Mouse (Mus musculus): ENCODE data around the gene Smim13. TPM values are rescaled to one million over a fixed set of nuclear protein-coding genes. Genes with fewer than 3 reads are reported as not detected.

Smim13 gene
- polyA plus RNA-seq, 1 experiment, result 76.2 TPM

DNA sequence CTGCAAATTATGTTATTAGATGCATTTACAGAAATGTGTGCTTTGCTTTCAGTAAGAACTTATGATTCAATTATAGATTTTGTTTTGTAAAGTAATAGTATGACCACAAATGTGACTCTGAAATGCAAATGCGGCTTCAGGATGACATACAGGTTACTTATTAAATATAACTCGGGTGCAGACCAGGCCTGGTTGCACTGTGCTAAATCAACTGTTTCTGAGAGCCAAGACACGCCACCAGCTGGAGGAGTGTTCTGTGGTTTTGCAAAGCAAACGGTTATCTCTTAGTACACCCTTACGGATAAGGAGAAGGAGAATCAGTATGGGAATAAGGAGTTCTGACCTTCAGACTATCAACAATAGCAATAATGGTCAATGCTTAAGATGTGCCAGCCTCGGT lies 34.0 kb upstream of the Smim13 start:
- WGBS, result 78% methylated on average over 6 of the region's 6 CpGs
- no peak for TF ChIP-seq CTCF (IDR thresholded peaks at IDR 0.05; ENCODE audit: borderline replicate concordance, insufficient read depth, low read depth, low read length)
- TF ChIP-seq POLR2A (IDR thresholded peaks at IDR 0.05; ENCODE audit: borderline replicate concordance, insufficient read depth, low read length), result no peak

DNA sequence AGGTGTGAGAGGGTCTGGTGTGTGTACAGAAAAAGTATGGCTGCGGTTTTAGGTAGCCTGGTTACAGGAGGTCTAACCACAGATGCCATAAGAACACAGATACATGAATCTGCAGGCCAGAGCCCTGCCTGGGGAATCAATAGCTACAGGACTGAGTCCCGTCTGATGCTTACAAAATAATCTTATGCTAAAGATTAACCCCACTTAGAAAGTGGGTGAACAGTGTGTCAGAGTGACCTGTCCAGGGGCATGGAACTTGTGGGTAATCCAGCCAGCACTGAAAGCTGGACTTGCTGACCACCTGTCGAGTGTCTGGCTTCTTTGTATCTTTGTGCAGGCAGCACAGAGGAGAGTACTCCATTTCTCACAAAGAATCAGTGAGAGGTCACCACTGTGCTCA lies 33.4 kb upstream of the Smim13 start:
- no peak for TF ChIP-seq POLR2A (IDR thresholded peaks at IDR 0.05; ENCODE audit: borderline replicate concordance, insufficient read depth, low read length)
- no peak for TF ChIP-seq CTCF (IDR thresholded peaks at IDR 0.05; ENCODE audit: borderline replicate concordance, insufficient read depth, low read depth, low read length)
- no peak for DNase-seq
- Histone ChIP-seq H3K4me3 (replicated peaks; ENCODE audit: insufficient read depth, low read depth, low read length) (no peak overlapping the region), H3K4me1 (ENCODE audit: control insufficient read depth, insufficient read depth, low read length) (no peaks in the 10 kb centered on the region), H3K27me3 (ENCODE audit: control insufficient read depth, insufficient read depth, low read length) (no peaks in the 10 kb centered on the region), H3K27ac (ENCODE audit: insufficient read depth, low read length) (no peak overlapping the region)
- 76% methylated on average over 3 of the region's 3 CpGs for WGBS

More for the DNA sequence above, 34.0 kb upstream of the Smim13 start:
- Histone ChIP-seq H3K4me1 (ENCODE audit: control insufficient read depth, insufficient read depth, low read length) (no peaks in the 10 kb centered on the region), H3K27me3 (ENCODE audit: control insufficient read depth, insufficient read depth, low read length) (no peaks in the 10 kb centered on the region), H3K27ac (ENCODE audit: insufficient read depth, low read length) (no peak overlapping the region), H3K4me3 (replicated peaks; ENCODE audit: insufficient read depth, low read depth, low read length) (no peak overlapping the region)
- DNase-seq, result no peak

DNA sequence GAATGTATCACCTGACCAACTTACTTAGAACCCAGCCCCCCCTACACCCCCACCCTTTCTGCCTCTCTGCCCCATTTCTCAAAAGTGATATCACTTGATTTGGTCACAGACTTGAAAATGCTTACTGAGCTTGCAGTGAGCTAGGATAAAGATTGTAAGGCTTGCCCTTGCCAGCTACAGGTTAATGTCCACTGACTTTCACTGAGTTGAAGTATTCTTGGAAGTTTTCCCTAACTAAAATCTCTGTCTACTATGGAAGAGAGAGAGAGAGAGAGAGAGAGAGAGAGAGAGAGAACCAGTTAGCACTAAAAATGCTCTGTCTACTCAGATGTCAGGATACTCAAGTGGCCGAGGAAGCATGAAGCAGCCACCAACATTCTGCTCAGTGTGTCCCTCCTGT lies 30.6 kb upstream of the Smim13 start:
- H3K4me1 ChIP-seq (ENCODE audit: control insufficient read depth, insufficient read depth, low read length), result no peaks in the 10 kb centered on the region
- WGBS, result 30% methylated on average over 1 of the region's 1 CpGs
- no peaks in the 10 kb centered on the region for H3K27me3 ChIP-seq (ENCODE audit: control insufficient read depth, insufficient read depth, low read length)
- no peak for DNase-seq
- H3K27ac ChIP-seq (ENCODE audit: insufficient read depth, low read length), result no peak overlapping the region
- TF ChIP-seq POLR2A (IDR thresholded peaks at IDR 0.05; ENCODE audit: borderline replicate concordance, insufficient read depth, low read length) (no peak), CTCF (IDR thresholded peaks at IDR 0.05; ENCODE audit: borderline replicate concordance, insufficient read depth, low read depth, low read length) (no peak)
- H3K4me3 ChIP-seq (replicated peaks; ENCODE audit: insufficient read depth, low read depth, low read length), result no peak overlapping the region

DNA sequence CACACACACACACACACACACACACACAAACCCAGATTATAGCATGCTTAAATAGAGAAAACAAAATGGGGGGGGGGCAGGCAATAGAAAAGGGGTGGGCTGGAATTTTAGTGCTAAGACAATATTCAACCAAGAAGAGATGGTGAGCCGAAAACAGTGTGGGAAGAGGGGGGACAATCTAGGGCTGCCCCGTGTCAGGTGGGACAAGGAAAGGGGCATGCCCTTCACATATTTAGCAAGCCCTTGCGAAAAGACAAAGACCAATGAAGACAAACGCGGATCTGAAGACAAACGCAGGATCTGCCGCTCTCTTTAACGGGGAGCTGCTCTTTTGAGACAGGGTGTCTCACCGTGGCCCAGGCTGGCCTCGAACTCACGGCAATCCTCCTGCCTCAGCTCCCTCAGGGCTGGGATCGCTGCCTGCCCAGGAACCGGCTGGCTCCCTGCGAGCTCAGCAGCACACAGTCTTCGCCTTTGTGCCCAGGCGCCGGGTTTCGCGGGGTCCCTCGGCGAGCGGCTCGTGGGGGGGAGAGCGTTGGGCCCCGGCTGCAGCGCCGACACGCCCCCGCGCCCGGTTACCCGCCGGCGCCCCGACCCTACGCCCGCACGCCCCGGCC lies 29.8 kb upstream of the Smim13 start:
- no peak for TF ChIP-seq CTCF (IDR thresholded peaks at IDR 0.05; ENCODE audit: borderline replicate concordance, insufficient read depth, low read depth, low read length)
- no peak for TF ChIP-seq POLR2A (IDR thresholded peaks at IDR 0.05; ENCODE audit: borderline replicate concordance, insufficient read depth, low read length)
- DNase-seq, result peak; percentile 15 to 35
- Histone ChIP-seq H3K4me3 (replicated peaks; ENCODE audit: insufficient read depth, low read depth, low read length) (peak overlapping the region; percentile 44), H3K27me3 (ENCODE audit: control insufficient read depth, insufficient read depth, low read length) (no peaks in the 10 kb centered on the region), H3K4me1 (ENCODE audit: control insufficient read depth, insufficient read depth, low read length) (no peaks in the 10 kb centered on the region), H3K27ac (ENCODE audit: insufficient read depth, low read length) (no peak overlapping the region)
- WGBS, result 2% methylated on average over 39 of the region's 39 CpGs

DNA sequence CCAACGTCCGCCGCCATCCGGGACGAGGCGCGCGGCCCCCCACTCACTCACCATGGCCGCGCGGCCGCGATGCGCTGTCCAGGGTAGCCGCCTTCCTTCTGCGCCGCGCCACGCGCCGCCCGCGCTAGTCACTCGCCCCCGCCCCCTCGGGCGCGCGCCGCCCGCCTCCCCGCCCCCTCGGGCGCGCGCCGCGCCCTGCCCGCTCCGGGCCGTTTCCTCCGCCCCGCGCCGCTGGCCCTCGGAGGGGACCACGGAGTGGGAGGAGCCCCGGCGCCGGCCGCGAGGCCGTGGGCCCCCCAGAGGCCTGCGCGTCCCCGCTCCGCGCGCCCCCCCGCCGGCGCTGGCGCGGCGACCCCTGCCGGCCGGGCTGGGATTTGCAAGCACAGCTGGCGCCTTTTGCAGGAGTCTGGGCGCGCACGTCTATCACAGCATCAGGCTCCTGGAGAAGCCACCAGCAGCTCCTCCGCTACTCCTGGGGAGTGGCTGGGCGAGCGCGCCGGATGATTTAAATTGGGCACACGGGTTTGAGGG lies 29.3 kb upstream of the Smim13 start, which contains the start of gene Elovl2:
Gene Elovl2 (minus strand): TSS at position 102 of the 531 bp plus-strand sequence.
- Histone ChIP-seq H3K27ac (ENCODE audit: insufficient read depth, low read length) (no peak within 1 kb of the TSS), H3K27me3 (ENCODE audit: control insufficient read depth, insufficient read depth, low read length) (no peaks in the 10 kb centered on the region), H3K4me3 (replicated peaks; ENCODE audit: insufficient read depth, low read depth, low read length) (peak within 1 kb of the TSS; percentile 44), H3K4me1 (ENCODE audit: control insufficient read depth, insufficient read depth, low read length) (no peaks in the 10 kb centered on the region)
- 2% methylated on average over 59 of the region's 77 CpGs for WGBS
- peak; percentile 45 to 50 for DNase-seq
- TF ChIP-seq POLR2A (IDR thresholded peaks at IDR 0.05; ENCODE audit: borderline replicate concordance, insufficient read depth, low read length), result no peak
- TF ChIP-seq CTCF (IDR thresholded peaks at IDR 0.05; ENCODE audit: borderline replicate concordance, insufficient read depth, low read depth, low read length), result peak; percentile 25; the same call in 1 of the 2 replicates

DNA sequence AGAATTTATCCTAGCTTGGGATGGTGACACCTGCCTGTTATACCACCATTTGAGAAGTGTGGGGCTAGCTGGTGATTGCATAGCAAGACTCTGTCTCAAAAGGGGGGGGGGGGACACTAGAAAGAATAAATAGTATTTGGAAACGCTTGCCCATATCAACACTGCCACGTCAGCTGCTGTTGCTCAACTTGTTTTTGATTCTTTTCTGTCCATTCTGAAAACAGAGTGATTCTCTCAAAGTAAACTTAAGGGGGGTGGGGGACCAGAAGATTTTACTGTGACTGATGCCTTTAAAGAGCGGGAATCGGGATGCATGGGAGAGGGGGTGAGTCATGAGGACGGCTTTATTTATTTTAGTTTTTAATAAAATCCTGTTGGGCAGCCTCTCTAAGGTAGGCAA lies 23.1 kb upstream of the Smim13 start:
- no peaks in the 10 kb centered on the region for H3K27me3 ChIP-seq (ENCODE audit: control insufficient read depth, insufficient read depth, low read length)
- 84% methylated on average over 5 of the region's 5 CpGs for WGBS

DNA sequence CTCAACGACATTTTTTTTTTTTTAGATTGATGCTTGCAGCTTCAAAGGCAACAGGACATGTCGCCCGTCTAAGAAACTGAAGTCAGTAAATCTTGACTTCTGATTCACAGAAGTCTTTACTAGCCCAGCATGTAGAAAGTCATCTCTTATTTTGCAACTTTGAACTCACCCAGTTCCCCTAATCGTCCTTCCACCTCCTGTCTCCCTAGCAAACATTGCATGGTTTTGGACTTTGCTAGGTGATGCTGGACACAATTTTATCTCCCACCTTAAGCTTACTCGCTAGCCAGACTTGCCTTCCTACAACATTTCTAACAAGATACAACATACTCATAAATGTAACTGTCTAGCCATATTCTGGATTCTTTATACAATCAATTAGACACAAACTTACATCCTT lies 21.6 kb upstream of the Smim13 start:
- 90% methylated on average over 5 of the region's 5 CpGs for WGBS
- TF ChIP-seq CTCF (IDR thresholded peaks at IDR 0.05; ENCODE audit: borderline replicate concordance, insufficient read depth, low read depth, low read length) (no peak), POLR2A (IDR thresholded peaks at IDR 0.05; ENCODE audit: borderline replicate concordance, insufficient read depth, low read length) (no peak)

More for the DNA sequence above, 23.1 kb upstream of the Smim13 start:
- no peak for TF ChIP-seq CTCF (IDR thresholded peaks at IDR 0.05; ENCODE audit: borderline replicate concordance, insufficient read depth, low read depth, low read length)
- TF ChIP-seq POLR2A (IDR thresholded peaks at IDR 0.05; ENCODE audit: borderline replicate concordance, insufficient read depth, low read length), result no peak
- no peak overlapping the region for H3K27ac ChIP-seq (ENCODE audit: insufficient read depth, low read length)
- no peak overlapping the region for H3K4me3 ChIP-seq (replicated peaks; ENCODE audit: insufficient read depth, low read depth, low read length)
- no peaks in the 10 kb centered on the region for H3K4me1 ChIP-seq (ENCODE audit: control insufficient read depth, insufficient read depth, low read length)
- DNase-seq, result no peak

DNA sequence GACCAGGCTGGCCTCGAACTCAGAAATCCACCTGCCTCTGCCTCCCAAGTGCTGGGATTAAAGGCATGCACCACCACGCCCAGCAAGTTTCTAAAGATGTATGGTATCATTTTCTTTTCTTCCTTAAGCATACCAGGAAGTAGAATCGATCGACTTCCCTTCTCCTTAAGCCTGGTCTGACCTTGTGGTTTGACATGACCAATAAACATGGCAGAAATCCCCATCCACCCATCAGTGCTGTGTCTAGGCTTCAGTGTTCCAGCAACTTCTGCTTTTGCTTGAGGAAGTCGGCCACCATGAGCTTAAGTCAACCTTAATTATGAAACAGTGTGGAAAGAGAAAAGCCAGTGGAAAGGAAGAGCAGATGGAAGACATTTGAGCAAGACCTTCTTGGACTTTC lies 19.4 kb upstream of the Smim13 start:
- H3K27ac ChIP-seq (ENCODE audit: insufficient read depth, low read length), result no peak overlapping the region
- TF ChIP-seq POLR2A (IDR thresholded peaks at IDR 0.05; ENCODE audit: borderline replicate concordance, insufficient read depth, low read length) (no peak), CTCF (IDR thresholded peaks at IDR 0.05; ENCODE audit: borderline replicate concordance, insufficient read depth, low read depth, low read length) (no peak)
- no peak for DNase-seq
- H3K27me3 ChIP-seq (ENCODE audit: control insufficient read depth, insufficient read depth, low read length), result no peaks in the 10 kb centered on the region
- no peaks in the 10 kb centered on the region for H3K4me1 ChIP-seq (ENCODE audit: control insufficient read depth, insufficient read depth, low read length)
- no peak overlapping the region for H3K4me3 ChIP-seq (replicated peaks; ENCODE audit: insufficient read depth, low read depth, low read length)
- WGBS, result 81% methylated on average over 5 of the region's 5 CpGs

More for the DNA sequence above, 21.6 kb upstream of the Smim13 start:
- no peak overlapping the region for H3K27ac ChIP-seq (ENCODE audit: insufficient read depth, low read length)
- no peak for DNase-seq
- H3K4me1 ChIP-seq (ENCODE audit: control insufficient read depth, insufficient read depth, low read length), result no peaks in the 10 kb centered on the region
- no peak overlapping the region for H3K4me3 ChIP-seq (replicated peaks; ENCODE audit: insufficient read depth, low read depth, low read length)
- H3K27me3 ChIP-seq (ENCODE audit: control insufficient read depth, insufficient read depth, low read length), result no peaks in the 10 kb centered on the region

Measured in cerebellum, adult 2 months (tissue).